Mouse (Mus musculus) ovary, adult 10 weeks (tissue): ENCODE measurements around the gene Xpot. TPM values are rescaled to one million over a fixed set of nuclear protein-coding genes. Genes with fewer than 3 reads are reported as not detected.

ENCODE experiments used
- polyA plus RNA-seq: library from polyadenylated mRNA; stranded (reverse); fragments of 350-450 nt; fragmentation: Illumina TruSeq; extraction: RNeasy Lipid Tissue Mini Kit (QIAGEN cat#74804); gene quantifications from one replicate; pipeline ENCODE4 v1.2.3, GENCODE M21; 2014

Gene Xpot
- 124 TPM for polyA plus RNA-seq

DNA sequence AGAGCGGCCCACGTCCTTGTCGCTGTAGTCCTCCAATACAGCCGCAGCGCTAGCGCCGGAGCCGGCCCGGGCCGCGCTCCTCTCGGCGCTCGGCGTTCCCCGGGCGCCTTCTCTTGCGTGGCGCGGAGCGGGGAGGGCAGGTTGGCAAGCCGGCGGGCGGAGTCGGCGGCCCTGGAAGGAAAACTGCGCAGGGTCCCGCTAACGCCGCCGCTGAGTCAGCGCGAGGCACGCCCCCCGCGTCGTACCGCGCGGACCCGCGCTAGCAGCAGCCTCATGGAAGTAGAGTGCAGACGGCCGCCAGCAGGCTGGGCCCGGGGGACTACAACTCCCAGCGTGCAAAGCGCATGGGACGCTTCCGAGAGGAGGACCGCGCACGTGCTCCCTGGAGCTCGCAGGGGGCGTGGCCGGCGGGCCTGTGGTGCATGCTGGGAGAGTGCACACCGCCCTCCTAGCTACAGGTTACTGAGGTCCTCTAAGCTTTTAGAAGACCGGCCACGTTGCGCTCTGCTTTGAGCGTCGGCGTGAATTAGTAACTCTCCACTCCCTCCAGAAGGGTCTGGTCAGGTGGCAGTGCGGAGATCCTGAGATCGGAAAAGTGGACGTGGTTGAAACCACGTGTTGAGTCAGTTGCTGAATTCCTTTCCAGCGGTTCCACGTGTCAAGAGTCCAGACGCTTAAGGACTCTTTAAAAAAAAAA, at the start of gene Xpot:
Gene Xpot (minus strand): TSS at position 147 of the 697 bp plus-strand sequence.

DNA sequence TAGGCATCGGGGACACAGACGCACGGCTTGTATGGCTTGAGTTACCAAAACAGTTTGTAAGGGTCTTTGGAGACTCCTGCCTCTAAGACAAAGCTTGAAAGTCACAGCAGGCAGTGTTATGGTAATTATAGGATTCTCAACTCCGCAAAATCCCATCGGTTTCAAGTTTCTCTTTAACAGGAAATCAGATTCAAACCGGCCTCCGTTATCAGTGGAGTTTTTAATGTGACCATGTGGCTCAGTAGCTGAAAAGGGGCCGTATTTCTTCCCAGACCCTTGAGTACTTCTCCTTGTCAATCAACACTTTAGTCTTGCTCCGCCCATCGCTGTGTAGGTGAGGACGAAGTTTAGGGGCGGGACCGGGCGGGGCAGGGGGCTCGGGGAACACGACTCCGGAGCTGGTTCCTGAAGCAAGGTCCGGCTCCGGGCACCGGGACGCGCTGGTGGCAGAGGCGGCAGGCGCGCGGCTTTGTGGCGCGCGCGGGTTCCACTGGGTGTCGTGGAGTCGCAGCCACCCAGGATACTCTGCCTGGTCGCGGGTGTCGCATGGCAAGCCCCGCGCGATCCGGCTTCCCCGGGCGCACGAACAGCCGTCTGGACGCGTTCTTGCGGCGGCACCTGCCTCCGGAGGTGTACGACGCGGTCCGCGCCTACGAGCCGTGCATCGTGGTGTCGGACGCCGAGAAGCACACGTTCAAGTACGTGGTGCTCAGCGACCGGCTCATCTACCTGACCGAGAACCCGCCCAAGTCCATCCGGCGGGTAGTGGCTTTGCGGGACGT, 15.3 kb upstream of the Xpot start, which contains the start of gene D930020B18Rik:
Gene D930020B18Rik (plus strand): TSS at position 317 of the 782 bp plus-strand sequence.

DNA sequence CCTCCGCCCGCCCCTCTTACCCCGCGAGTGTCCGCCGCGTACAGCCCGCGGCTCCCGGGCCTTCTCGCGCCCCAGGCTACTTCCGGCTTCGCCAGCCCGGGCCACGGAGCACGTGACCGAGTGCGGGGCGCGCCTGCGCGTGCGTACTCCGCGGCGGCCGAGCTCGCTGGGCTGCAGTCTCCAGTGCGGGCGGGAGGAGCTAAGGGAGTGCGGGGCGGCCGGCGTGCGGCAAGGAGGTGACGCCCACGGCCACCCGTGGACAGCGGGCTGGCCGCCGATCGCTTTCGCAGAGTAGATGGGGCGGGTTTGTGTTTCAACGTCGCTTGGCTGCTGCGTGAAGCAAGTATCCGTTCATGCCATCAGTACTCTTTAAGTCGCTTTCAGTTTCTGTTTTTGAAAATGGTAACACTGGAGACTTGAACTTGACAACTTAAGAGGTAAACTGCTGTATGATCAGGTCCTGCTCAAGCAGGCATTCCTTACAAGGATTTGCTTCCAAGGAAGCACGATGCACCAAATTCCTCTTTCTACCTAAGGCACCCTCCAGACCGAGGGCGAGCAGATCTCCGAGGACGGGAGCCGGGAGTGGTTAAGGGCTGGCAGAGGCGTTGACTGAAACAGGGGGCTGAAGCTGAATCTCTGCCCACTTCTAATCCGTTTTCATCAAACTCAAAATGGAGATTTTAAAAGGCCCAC, 39.3 kb downstream of the Xpot start, which contains the start of gene Tbk1:
Gene Tbk1 (minus strand): TSS at position 113 of the 696 bp plus-strand sequence.

Other genes with a start within 250 kb of the Xpot start
- 41.2 TPM for gene Rassf3, start 150.0 kb downstream of the Xpot start, polyA plus RNA-seq
- 54.4 TPM for gene Tbk1, start 39.5 kb downstream of the Xpot start, polyA plus RNA-seq
- gene D930020B18Rik, start 15.3 kb upstream of the Xpot start, polyA plus RNA-seq: not detected
- 11.3 TPM for gene BC048403, start 113.6 kb upstream of the Xpot start, polyA plus RNA-seq